In the genomic region with DNA sequence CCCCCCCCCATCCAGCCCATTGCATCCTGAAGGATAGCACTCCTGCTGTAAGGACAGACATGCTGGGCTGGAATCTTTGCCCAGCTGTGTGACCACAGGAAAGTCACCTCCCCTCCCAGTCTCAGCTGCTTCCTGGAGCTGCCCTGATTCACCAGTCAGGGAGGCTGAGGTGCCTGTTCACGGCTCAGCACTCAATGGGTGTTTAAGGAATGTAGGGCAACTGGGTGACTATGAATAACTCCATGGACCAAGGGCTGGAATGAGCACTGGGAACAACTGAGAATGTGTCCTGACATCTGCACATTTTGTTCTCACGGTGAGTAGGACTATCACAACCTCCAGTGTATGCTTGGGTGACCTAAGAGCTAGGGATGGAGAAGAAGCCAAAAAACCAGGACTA, we compare ENCODE assay signal across 34 mouse cellular contexts.
DNase-seq lines count a peak whose midpoint lies in the region; ATAC-seq and TF ChIP-seq lines count a peak whose summit lies in the region.
"Had no signal": no experiment of that assay in that cellular context is flagged by ENCODE, and none has a peak within 500 bp of the region (broad histone marks: within the 10 kb centered on the region; RNA-seq: fewer than 3 reads in every experiment).

No protein-coding gene starts in this region.

- H3K27me3 ChIP-seq in embryonic facial prominence, embryonic 14.5 days (replicated peaks; ENCODE audit: control insufficient read depth, insufficient read depth, low read length): no peaks in the 10 kb centered on the region
- no peaks in the 10 kb centered on the region for H3K27me3 ChIP-seq in intestine, postnatal 0 days (replicated peaks; ENCODE audit: control insufficient read depth, insufficient read depth, low read length)
- H3K27me3 ChIP-seq: CH12.LX; liver, embryonic 12.5 days; megakaryocyte, embryonic 14.5 days; midbrain, embryonic 13.5 days had no signal

- no peak for ATAC-seq in embryonic facial prominence, embryonic 14.5 days (ENCODE audit: low read depth)
- ATAC-seq in intestine, postnatal 0 days: no peak
- ATAC-seq: forebrain, postnatal 0 days; inflammation-experienced regulatory T-cells, adult 6 months; liver, embryonic 12.5 days; lung, postnatal 0 days; midbrain, embryonic 13.5 days had no signal

- H3K36me3 ChIP-seq in embryonic facial prominence, embryonic 14.5 days (ENCODE audit: control insufficient read depth, insufficient read depth, low read length): no peaks in the 10 kb centered on the region
- no peaks in the 10 kb centered on the region for H3K36me3 ChIP-seq in intestine, postnatal 0 days (ENCODE audit: control insufficient read depth, insufficient read depth)
- H3K36me3 ChIP-seq: hindbrain, embryonic 15.5 days; kidney, embryonic 15.5 days; liver, embryonic 12.5 days; midbrain, embryonic 13.5 days had no signal

- H3K9ac ChIP-seq in embryonic facial prominence, embryonic 14.5 days (ENCODE audit: low read depth, low read length): no peak overlapping the region
- H3K9ac ChIP-seq in intestine, postnatal 0 days (ENCODE audit: low read depth, low read length): no peak overlapping the region
- H3K9ac ChIP-seq: forebrain, postnatal 0 days; hindbrain, embryonic 15.5 days; kidney, embryonic 15.5 days; liver, embryonic 12.5 days; midbrain, embryonic 13.5 days had no signal

- no peak overlapping the region for H3K4me2 ChIP-seq in embryonic facial prominence, embryonic 14.5 days (ENCODE audit: low read depth, low read length)
- H3K4me2 ChIP-seq in intestine, postnatal 0 days (replicated peaks; ENCODE audit: low read depth): no peak overlapping the region
- H3K4me2 ChIP-seq: hindbrain, embryonic 15.5 days; kidney, embryonic 15.5 days; liver, embryonic 12.5 days; midbrain, embryonic 13.5 days had no signal

- intact Hi-C loops in heart, postnatal 25 days (cut with DNase I): no loop called here

- H3K9me3 ChIP-seq in embryonic facial prominence, embryonic 14.5 days (ENCODE audit: control insufficient read depth, low read length): no peaks in the 10 kb centered on the region
- no peaks in the 10 kb centered on the region for H3K9me3 ChIP-seq in intestine, postnatal 0 days (ENCODE audit: control insufficient read depth)
- H3K9me3 ChIP-seq: hindbrain, embryonic 15.5 days; kidney, embryonic 15.5 days; liver, embryonic 12.5 days; megakaryocyte, embryonic 14.5 days; midbrain, embryonic 13.5 days had no signal

- H3K27ac ChIP-seq in embryonic facial prominence, embryonic 14.5 days (replicated peaks; ENCODE audit: low read depth, low read length): no peak overlapping the region
- no peak overlapping the region for H3K27ac ChIP-seq in intestine, postnatal 0 days (ENCODE audit: low read depth, low read length)
- H3K27ac ChIP-seq: heart, adult 2 months; hindbrain, embryonic 15.5 days; kidney, embryonic 15.5 days; layer of hippocampus, adult 2 months; liver, embryonic 12.5 days; midbrain, embryonic 13.5 days; stomach, postnatal 0 days had no signal

- no peak for TF ChIP-seq CTCF in intestine, postnatal 0 days (IDR thresholded peaks at IDR 0.05; ENCODE audit: low read depth)

- no peak overlapping the region for H3K4me3 ChIP-seq in embryonic facial prominence, embryonic 14.5 days (ENCODE audit: low read depth, low read length)
- no peak overlapping the region for H3K4me3 ChIP-seq in intestine, postnatal 0 days (ENCODE audit: low read depth, low read length)
- H3K4me3 ChIP-seq: heart, adult 2 months; hindbrain, embryonic 15.5 days; kidney, embryonic 15.5 days; layer of hippocampus, adult 2 months; liver, embryonic 12.5 days; megakaryocyte, embryonic 14.5 days; midbrain, embryonic 13.5 days had no signal

- 75% methylated on average over 2 of the region's 2 CpGs for WGBS in embryonic facial prominence, embryonic 14.5 days
- 77% methylated on average over 2 of the region's 2 CpGs for WGBS in intestine, postnatal 0 days

- DNase-seq in heart, adult 11 months: peak; percentile 97
- no peak for DNase-seq in heart, postnatal 25 days (ENCODE audit: low spot score)
- DNase-seq in 3134 (ENCODE audit: extremely low read depth, insufficient read length, low spot score): peak; percentile 81
- DNase-seq in Muller cell, postnatal 12 days (ENCODE audit: inconsistent ontology term): peak; percentile 93
- peak; percentile 32 for DNase-seq in embryonic facial prominence, embryonic 14.5 days (ENCODE audit: low spot score)
- DNase-seq in layer of hippocampus, postnatal 10 days (ENCODE audit: low spot score in 2 of 2): no peak
- DNase-seq in kidney, postnatal 10 days: no peak
- DNase-seq: adrenal gland, postnatal 14 days; B cell, adult 2 months; cerebellum, adult 18-20 months; cerebellum, postnatal 14 days; forebrain, postnatal 0 days; gastrocnemius, postnatal 36 days; heart, postnatal 36 days; kidney, adult 18-20 months; kidney, postnatal 36 days; lung, adult 18-20 months; lung, postnatal 4 days; right cerebral cortex, postnatal 25 days; spleen, adult 18-20 months; thymus, adult 2 months; thymus, postnatal 36 days had no signal

- peaks cover 27% of the 10 kb centered on the region for H3K4me1 ChIP-seq in embryonic facial prominence, embryonic 14.5 days (ENCODE audit: control insufficient read depth, insufficient read depth, low read length)
- H3K4me1 ChIP-seq in intestine, postnatal 0 days (replicated peaks; ENCODE audit: control insufficient read depth, insufficient read depth, low read length): no peaks in the 10 kb centered on the region
- H3K4me1 ChIP-seq: liver, embryonic 12.5 days; megakaryocyte, embryonic 14.5 days had no signal

Comparison
In these comparisons a context has a peak if more than half of its experiments do, and no peak if none do; other contexts are left out.
1. DNase-seq: peak in heart, adult 11 months (single experiment), 3134 (single experiment), Muller cell, postnatal 12 days (single experiment) and embryonic facial prominence, embryonic 14.5 days (single experiment); none in heart, postnatal 25 days (single experiment), layer of hippocampus, postnatal 10 days (0 of 2) and kidney, postnatal 10 days (single experiment).